Mouse (Mus musculus) liver, embryonic 14.5 days (tissue): ENCODE data around the gene Chpf.

Experiments used
- CTCF ChIP-seq: IDR thresholded peaks from 2 replicates; pipeline ENCODE4 v1.5.1; 2016; ENCODE audit warnings: antibody characterized with exemption, low read depth, control low read depth
- EP300 ChIP-seq: IDR thresholded peaks from 2 replicates; pipeline ENCODE4 v1.6.1; 2016; ENCODE audit warnings: antibody characterized with exemption, low read depth

GRCm38 (mm10) chr1:75444208-75444607 is 34.9 kb downstream of the Chpf start:
- TF ChIP-seq CTCF, result no peak
- TF ChIP-seq EP300, result no peak
